Mouse (Mus musculus): ENCODE data around the gene Uox. TPM values are rescaled to one million over a fixed set of nuclear protein-coding genes. Genes with fewer than 3 reads are reported as not detected.

Uox gene
- polyA plus RNA-seq, 1 experiment from 2014 or later: not detected

DNA sequence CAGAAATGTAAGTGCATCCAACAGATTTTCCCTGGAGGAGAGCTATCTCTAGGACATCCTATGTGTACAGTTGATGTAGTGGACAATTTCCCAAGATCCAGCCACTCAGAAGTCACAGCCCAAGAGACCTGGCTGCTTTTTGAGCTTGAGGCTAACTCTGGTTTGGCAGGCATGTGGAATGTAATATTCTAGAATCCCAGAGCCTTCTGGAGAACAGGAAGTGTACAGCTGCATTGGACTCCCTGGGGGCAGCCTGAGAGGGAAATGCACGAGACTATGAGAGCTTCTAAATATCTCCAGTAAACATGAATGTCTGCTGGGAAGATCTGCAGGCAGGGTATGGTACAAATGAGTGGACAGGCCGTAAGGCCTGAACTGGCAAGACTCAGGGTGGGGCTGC is 100.9 kb downstream of the Uox start:
- 82% methylated on average over 2 of the region's 2 CpGs for WGBS
- H3K36me3 ChIP-seq (ENCODE audit: poor library complexity, severe bottlenecking): no peaks in the 10 kb centered on the region
- H3K27me3 ChIP-seq: no peaks in the 10 kb centered on the region
- H3K4me3 ChIP-seq: no peak overlapping the region
- H3K9me3 ChIP-seq (replicated peaks): no peaks in the 10 kb centered on the region
- no peak overlapping the region for H3K27ac ChIP-seq
- ATAC-seq: no peak
- H3K4me1 ChIP-seq: no peaks in the 10 kb centered on the region
- H3K9ac ChIP-seq: no peak overlapping the region
- H3K4me2 ChIP-seq: no peak overlapping the region

DNA sequence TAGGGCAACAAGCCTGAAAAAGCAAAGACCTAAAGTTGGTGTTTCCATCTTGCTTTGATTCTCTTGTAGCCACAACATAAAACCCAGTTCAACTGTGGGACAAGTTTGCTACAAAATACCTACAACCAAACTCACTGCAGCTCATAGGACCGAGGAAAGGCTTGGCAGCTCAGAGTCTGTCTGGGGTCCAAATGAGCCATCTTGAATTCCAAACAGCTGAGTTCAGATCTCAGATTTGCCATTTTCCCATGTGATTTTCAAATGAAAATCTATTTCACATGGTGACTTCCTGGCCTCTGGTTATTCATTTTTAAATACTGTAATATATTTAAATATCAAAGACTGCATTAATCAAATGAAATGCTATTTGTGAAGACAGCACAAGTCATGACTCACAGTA is 104.9 kb downstream of the Uox start:
- no peak for ATAC-seq
- WGBS: 92% methylated on average over 1 of the region's 1 CpGs

DNA sequence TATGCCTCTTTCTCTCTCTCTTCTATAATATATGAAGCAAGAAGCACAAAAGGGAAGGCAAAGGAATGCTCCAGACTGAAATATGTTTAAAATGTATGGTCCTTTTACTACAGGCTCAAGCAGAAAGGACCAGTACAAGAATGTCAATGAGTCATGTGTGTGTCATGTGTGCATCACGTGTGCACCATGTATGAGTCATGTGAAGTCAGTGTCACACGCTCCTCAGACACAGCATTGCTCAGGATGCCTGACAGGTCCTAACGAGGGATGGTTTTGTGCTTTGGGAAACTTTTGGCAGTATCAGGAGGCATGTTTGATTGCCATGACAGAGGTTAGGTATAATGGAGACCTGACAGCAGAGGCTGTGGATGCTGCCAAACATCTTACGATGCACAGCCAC is 106.0 kb downstream of the Uox start:
- Histone ChIP-seq H3K9me3 (replicated peaks) (no peaks in the 10 kb centered on the region), H3K4me1 (no peaks in the 10 kb centered on the region), H3K27ac (no peak overlapping the region), H3K9ac (no peak overlapping the region), H3K4me2 (no peak overlapping the region), H3K4me3 (no peak overlapping the region), H3K36me3 (ENCODE audit: poor library complexity, severe bottlenecking) (no peaks in the 10 kb centered on the region), H3K27me3 (no peaks in the 10 kb centered on the region)
- ATAC-seq: no peak
- WGBS: 91% methylated on average over 4 of the region's 4 CpGs

More for the DNA sequence above, 104.9 kb downstream of the Uox start:
- Histone ChIP-seq H3K9me3 (replicated peaks) (no peaks in the 10 kb centered on the region), H3K4me1 (no peaks in the 10 kb centered on the region), H3K4me3 (no peak overlapping the region), H3K36me3 (ENCODE audit: poor library complexity, severe bottlenecking) (no peaks in the 10 kb centered on the region), H3K9ac (no peak overlapping the region), H3K4me2 (no peak overlapping the region), H3K27me3 (no peaks in the 10 kb centered on the region), H3K27ac (no peak overlapping the region)

DNA sequence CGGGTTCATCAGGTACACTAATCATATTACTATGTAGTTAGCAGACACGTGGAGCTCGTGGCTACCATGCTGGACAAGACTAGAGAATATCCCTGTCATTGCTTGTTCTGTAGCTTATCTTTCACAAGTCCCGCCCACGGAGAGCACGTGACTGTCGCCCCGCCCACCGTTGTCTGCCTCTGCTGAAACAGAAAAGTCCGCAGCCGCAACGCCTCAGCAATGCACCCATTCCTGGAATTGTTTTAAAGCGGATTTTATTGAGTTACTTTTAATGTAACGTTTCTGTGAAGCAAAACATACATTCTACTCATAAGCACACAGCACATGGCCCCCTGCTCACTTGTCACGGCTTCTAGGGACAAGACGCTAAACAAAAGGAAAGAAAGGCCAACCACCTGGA is 109.4 kb downstream of the Uox start:
- ATAC-seq: no peak
- Histone ChIP-seq H3K27ac (no peak overlapping the region), H3K4me2 (no peak overlapping the region), H3K27me3 (peaks cover 10% of the 10 kb centered on the region), H3K4me1 (peaks cover 14% of the 10 kb centered on the region), H3K9ac (no peak overlapping the region), H3K4me3 (no peak overlapping the region), H3K9me3 (replicated peaks) (no peaks in the 10 kb centered on the region), H3K36me3 (ENCODE audit: poor library complexity, severe bottlenecking) (no peaks in the 10 kb centered on the region)
- WGBS: 94% methylated on average over 16 of the region's 16 CpGs

DNA sequence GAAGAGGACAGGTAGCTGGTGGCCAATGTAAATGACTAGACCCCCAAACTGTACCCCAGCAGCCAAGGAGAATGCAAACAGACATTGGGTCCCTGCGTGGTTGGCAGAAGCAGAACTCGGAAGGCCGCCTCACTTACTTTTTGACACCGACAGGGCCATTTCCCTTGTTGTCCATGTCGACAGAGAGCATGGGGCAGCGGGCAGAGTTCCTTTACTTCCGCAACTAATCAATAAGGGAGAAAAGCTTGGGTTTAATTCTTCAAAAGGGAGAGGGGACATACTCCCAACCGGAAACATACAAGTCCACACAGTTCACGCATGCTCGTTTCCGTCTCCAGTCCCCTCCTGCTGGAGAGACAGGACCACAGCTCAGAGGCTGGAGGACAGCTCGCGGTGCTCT is 110.4 kb downstream of the Uox start:
- 91% methylated on average over 13 of the region's 13 CpGs for WGBS
- H3K4me3 ChIP-seq: no peak overlapping the region
- no peak overlapping the region for H3K27ac ChIP-seq

DNA sequence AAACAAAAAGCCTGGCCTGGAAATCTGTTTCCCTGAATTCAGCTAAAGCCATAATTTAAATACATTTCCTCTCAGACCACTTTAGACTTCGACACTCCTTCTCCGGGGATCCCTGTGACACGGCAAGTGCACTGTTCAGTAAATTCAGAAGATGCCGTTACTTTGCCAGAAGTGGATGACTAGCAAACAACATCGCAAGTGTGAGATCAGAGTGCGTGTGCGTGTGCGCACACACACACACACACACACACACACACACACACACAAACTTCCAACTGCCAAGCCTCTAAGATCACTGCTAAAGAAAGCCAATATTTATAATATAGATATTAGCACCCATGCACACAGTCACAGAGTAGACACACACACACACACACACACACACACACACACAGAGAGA is 111.5 kb downstream of the Uox start:
- H3K4me2 ChIP-seq: peak overlapping the region; percentile 51
- no peaks in the 10 kb centered on the region for H3K36me3 ChIP-seq (ENCODE audit: poor library complexity, severe bottlenecking)
- no peaks in the 10 kb centered on the region for H3K9me3 ChIP-seq (replicated peaks)
- no peak overlapping the region for H3K27ac ChIP-seq
- peak; percentile 8; the same call in 1 of the 2 replicates for ATAC-seq
- H3K9ac ChIP-seq: peak overlapping the region; percentile 43; the same call in 1 of the 2 replicates
- peaks cover 15% of the 10 kb centered on the region for H3K27me3 ChIP-seq
- WGBS: 65% methylated on average over 8 of the region's 8 CpGs
- peak overlapping the region; percentile 20; the same call in 1 of the 2 replicates for H3K4me3 ChIP-seq
- peaks cover 22% of the 10 kb centered on the region for H3K4me1 ChIP-seq

More for the DNA sequence above, 110.4 kb downstream of the Uox start:
- Histone ChIP-seq H3K27me3 (peaks cover 13% of the 10 kb centered on the region), H3K9me3 (replicated peaks) (no peaks in the 10 kb centered on the region), H3K4me2 (no peak overlapping the region), H3K36me3 (ENCODE audit: poor library complexity, severe bottlenecking) (no peaks in the 10 kb centered on the region), H3K4me1 (peaks cover 20% of the 10 kb centered on the region), H3K9ac (no peak overlapping the region)
- no peak for ATAC-seq

Other genes with a start within 250 kb of the Uox start
- gene Ssx2ip, start 165.8 kb upstream of the Uox start, polyA plus RNA-seq (2015; fragmentation: Nextera tagmentation; extraction: Ambion mirVana): 22.8 and 23.3 TPM in 2 replicates
- gene Ctbs, start 120.6 kb upstream of the Uox start, polyA plus RNA-seq (2015; fragmentation: Nextera tagmentation; extraction: Ambion mirVana): 3.1 and 3.5 TPM in 2 replicates
- gene Spata1, start 70.7 kb upstream of the Uox start, polyA plus RNA-seq (2015; fragmentation: Nextera tagmentation; extraction: Ambion mirVana): 4.2 and 4.5 TPM in 2 replicates
- 754 and 826 TPM in 2 replicates for gene Gng5, start 70.6 kb upstream of the Uox start, polyA plus RNA-seq (2015; fragmentation: Nextera tagmentation; extraction: Ambion mirVana)
- 62.5 and 67.5 TPM in 2 replicates for gene Rpf1, start 49.0 kb upstream of the Uox start, polyA plus RNA-seq (2015; fragmentation: Nextera tagmentation; extraction: Ambion mirVana)
- gene Dnase2b, start 45.2 kb downstream of the Uox start, polyA plus RNA-seq (2015; fragmentation: Nextera tagmentation; extraction: Ambion mirVana): not detected in 2 replicates
- not detected in 2 replicates for gene 4930503B20Rik, start 80.9 kb downstream of the Uox start, polyA plus RNA-seq (2015; fragmentation: Nextera tagmentation; extraction: Ambion mirVana)
- gene Samd13, start 115.2 kb downstream of the Uox start, polyA plus RNA-seq (2015; fragmentation: Nextera tagmentation; extraction: Ambion mirVana): 0.48 and 1.0 TPM in 2 replicates
- 92.7 and 104 TPM in 2 replicates for gene Prkacb, start 242.6 kb downstream of the Uox start, polyA plus RNA-seq (2015; fragmentation: Nextera tagmentation; extraction: Ambion mirVana)